Mouse (Mus musculus): ENCODE results near the gene Gm10392. TPM values are rescaled to one million over a fixed set of nuclear protein-coding genes. Genes with fewer than 3 reads are reported as not detected.

The Gm10392 gene
- polyA plus RNA-seq, 1 experiment = 3.2 TPM

- H3K4me3 ChIP-seq (ENCODE audit: control insufficient read depth, insufficient read depth, low read length) = no peak overlapping the region
- WGBS = 94% methylated on average over 6 of the region's 6 CpGs
- H3K27ac ChIP-seq (ENCODE audit: control insufficient read depth, insufficient read depth, low read length) = no peak overlapping the region
Measured at GRCm38 (mm10) chr11:77476895-77477294, 42.1 kb downstream of the Gm10392 start.

GRCm38 (mm10) chr11:77476216-77476615 is 42.8 kb downstream of the Gm10392 start:
- H3K27ac ChIP-seq (ENCODE audit: control insufficient read depth, insufficient read depth, low read length) = no peak overlapping the region
- H3K27me3 ChIP-seq (ENCODE audit: control insufficient read depth, insufficient read depth, low read length) = no peaks in the 10 kb centered on the region
- no peaks in the 10 kb centered on the region for H3K36me3 ChIP-seq (ENCODE audit: control insufficient read depth, insufficient read depth, low read length)
- DNase-seq = no peak
- TF ChIP-seq POLR2A (IDR thresholded peaks at IDR 0.05; ENCODE audit: control insufficient read depth, extremely low read depth, insufficient read depth, low read length, poor library complexity) (no peak), CTCF (IDR thresholded peaks at IDR 0.05; ENCODE audit: borderline replicate concordance, control insufficient read depth, extremely low read depth, insufficient read depth, low read length, poor library complexity) (no peak)
- no peak overlapping the region for H3K4me3 ChIP-seq (ENCODE audit: control insufficient read depth, insufficient read depth, low read length)
- WGBS = 97% methylated on average over 14 of the region's 14 CpGs
- peaks cover 12% of the 10 kb centered on the region for H3K4me1 ChIP-seq (replicated peaks; ENCODE audit: control insufficient read depth, insufficient read depth, low read length)

More at GRCm38 (mm10) chr11:77476895-77477294, 42.1 kb downstream of the Gm10392 start:
- H3K36me3 ChIP-seq (ENCODE audit: control insufficient read depth, insufficient read depth, low read length) = no peaks in the 10 kb centered on the region
- no peak for TF ChIP-seq POLR2A (IDR thresholded peaks at IDR 0.05; ENCODE audit: control insufficient read depth, extremely low read depth, insufficient read depth, low read length, poor library complexity)
- TF ChIP-seq CTCF (IDR thresholded peaks at IDR 0.05; ENCODE audit: borderline replicate concordance, control insufficient read depth, extremely low read depth, insufficient read depth, low read length, poor library complexity) = no peak
- peaks cover 12% of the 10 kb centered on the region for H3K4me1 ChIP-seq (replicated peaks; ENCODE audit: control insufficient read depth, insufficient read depth, low read length)
- H3K27me3 ChIP-seq (ENCODE audit: control insufficient read depth, insufficient read depth, low read length) = no peaks in the 10 kb centered on the region
- DNase-seq = no peak

DNA sequence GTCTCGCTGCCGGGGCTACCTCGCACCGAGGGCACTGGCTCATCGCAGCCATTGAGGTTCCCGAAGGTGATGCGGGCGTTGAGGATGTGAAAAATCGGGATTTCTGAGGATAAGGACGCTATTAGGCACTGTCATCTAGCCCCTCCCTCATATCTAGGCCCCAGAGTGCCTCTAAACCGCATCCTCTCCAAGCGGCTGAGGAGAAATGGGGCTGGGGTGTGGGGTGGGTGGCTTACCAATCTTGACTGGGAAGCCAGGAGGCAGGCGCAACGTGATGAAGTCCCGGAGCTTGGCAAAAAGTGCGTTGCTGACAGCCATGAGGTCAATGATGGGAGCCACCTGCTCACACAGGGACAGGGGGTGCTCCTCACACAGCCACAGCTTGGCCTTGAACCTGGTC is 46.2 kb downstream of the Gm10392 start:
- Histone ChIP-seq H3K4me3 (ENCODE audit: control insufficient read depth, insufficient read depth, low read length) (no peak overlapping the region), H3K27ac (ENCODE audit: control insufficient read depth, insufficient read depth, low read length) (no peak overlapping the region), H3K4me1 (replicated peaks; ENCODE audit: control insufficient read depth, insufficient read depth, low read length) (peaks cover 12% of the 10 kb centered on the region), H3K36me3 (ENCODE audit: control insufficient read depth, insufficient read depth, low read length) (no peaks in the 10 kb centered on the region), H3K27me3 (ENCODE audit: control insufficient read depth, insufficient read depth, low read length) (no peaks in the 10 kb centered on the region)
- DNase-seq = no peak
- TF ChIP-seq CTCF (IDR thresholded peaks at IDR 0.05; ENCODE audit: borderline replicate concordance, control insufficient read depth, extremely low read depth, insufficient read depth, low read length, poor library complexity) (no peak), POLR2A (IDR thresholded peaks at IDR 0.05; ENCODE audit: control insufficient read depth, extremely low read depth, insufficient read depth, low read length, poor library complexity) (no peak)
- 98% methylated on average over 16 of the region's 16 CpGs for WGBS

DNA sequence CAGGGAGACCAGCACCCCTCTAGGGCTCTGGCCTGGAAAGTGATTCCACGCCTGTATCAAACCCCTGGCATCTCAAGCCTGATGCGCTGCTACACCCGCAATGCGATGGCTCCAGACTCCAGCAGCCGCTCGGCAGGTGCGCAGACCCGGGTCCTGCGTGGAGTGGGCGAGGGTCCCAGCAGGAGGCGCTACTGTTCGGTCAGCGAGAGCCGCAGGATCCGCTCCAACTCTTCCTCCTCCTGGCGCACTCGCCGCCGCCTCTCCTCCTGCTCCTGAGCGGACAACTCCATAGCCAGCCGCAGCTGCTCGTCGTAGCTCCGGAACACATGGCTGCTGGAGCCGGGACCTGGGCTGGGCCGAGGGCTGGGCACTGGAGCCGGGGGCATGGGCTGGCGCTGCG is 47.6 kb downstream of the Gm10392 start:
- H3K27me3 ChIP-seq (ENCODE audit: control insufficient read depth, insufficient read depth, low read length) = no peaks in the 10 kb centered on the region
- 97% methylated on average over 27 of the region's 29 CpGs for WGBS
- peaks cover 9% of the 10 kb centered on the region for H3K4me1 ChIP-seq (replicated peaks; ENCODE audit: control insufficient read depth, insufficient read depth, low read length)
- no peak overlapping the region for H3K4me3 ChIP-seq (ENCODE audit: control insufficient read depth, insufficient read depth, low read length)
- TF ChIP-seq CTCF (IDR thresholded peaks at IDR 0.05; ENCODE audit: borderline replicate concordance, control insufficient read depth, extremely low read depth, insufficient read depth, low read length, poor library complexity) (no peak), POLR2A (IDR thresholded peaks at IDR 0.05; ENCODE audit: control insufficient read depth, extremely low read depth, insufficient read depth, low read length, poor library complexity) (no peak)
- no peak for DNase-seq
- no peaks in the 10 kb centered on the region for H3K36me3 ChIP-seq (ENCODE audit: control insufficient read depth, insufficient read depth, low read length)
- no peak overlapping the region for H3K27ac ChIP-seq (ENCODE audit: control insufficient read depth, insufficient read depth, low read length)

DNA sequence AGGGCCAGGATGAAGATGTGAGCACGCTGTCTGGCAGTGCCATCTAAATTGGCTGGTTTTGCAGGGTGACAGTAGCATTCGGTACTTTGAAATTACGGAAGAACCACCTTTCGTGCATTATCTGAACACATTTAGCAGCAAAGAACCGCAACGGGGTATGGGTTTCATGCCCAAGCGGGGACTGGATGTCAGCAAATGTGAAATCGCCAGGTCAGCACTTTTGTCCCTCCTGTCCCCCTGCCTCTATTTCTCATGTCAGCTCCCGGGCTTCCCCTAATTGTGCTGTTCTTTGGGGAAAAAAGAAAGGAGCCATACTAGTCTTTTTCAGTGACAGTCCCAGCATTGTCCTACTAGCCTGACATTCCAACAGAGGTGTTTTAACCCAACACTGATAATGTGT is 50.6 kb downstream of the Gm10392 start:
- WGBS = 94% methylated on average over 9 of the region's 9 CpGs
- no peak overlapping the region for H3K27ac ChIP-seq (ENCODE audit: control insufficient read depth, insufficient read depth, low read length)
- H3K27me3 ChIP-seq (ENCODE audit: control insufficient read depth, insufficient read depth, low read length) = peaks cover under 1% of the 10 kb centered on the region; the same call in 1 of the 2 replicates
- no peaks in the 10 kb centered on the region for H3K36me3 ChIP-seq (ENCODE audit: control insufficient read depth, insufficient read depth, low read length)
- no peak for DNase-seq
- H3K4me3 ChIP-seq (ENCODE audit: control insufficient read depth, insufficient read depth, low read length) = no peak overlapping the region
- no peak for TF ChIP-seq POLR2A (IDR thresholded peaks at IDR 0.05; ENCODE audit: control insufficient read depth, extremely low read depth, insufficient read depth, low read length, poor library complexity)
- no peak for TF ChIP-seq CTCF (IDR thresholded peaks at IDR 0.05; ENCODE audit: borderline replicate concordance, control insufficient read depth, extremely low read depth, insufficient read depth, low read length, poor library complexity)
- H3K4me1 ChIP-seq (replicated peaks; ENCODE audit: control insufficient read depth, insufficient read depth, low read length) = peaks cover 9% of the 10 kb centered on the region

GRCm38 (mm10) chr11:77467784-77468183 is 51.2 kb downstream of the Gm10392 start:
- Histone ChIP-seq H3K36me3 (ENCODE audit: control insufficient read depth, insufficient read depth, low read length) (no peaks in the 10 kb centered on the region), H3K4me3 (ENCODE audit: control insufficient read depth, insufficient read depth, low read length) (no peak overlapping the region), H3K27me3 (ENCODE audit: control insufficient read depth, insufficient read depth, low read length) (peaks cover 6% of the 10 kb centered on the region), H3K4me1 (replicated peaks; ENCODE audit: control insufficient read depth, insufficient read depth, low read length) (peaks cover 9% of the 10 kb centered on the region), H3K27ac (ENCODE audit: control insufficient read depth, insufficient read depth, low read length) (no peak overlapping the region)
- WGBS = 18% methylated on average over 20 of the region's 20 CpGs
- DNase-seq = peak; percentile 86
- TF ChIP-seq CTCF (IDR thresholded peaks at IDR 0.05; ENCODE audit: borderline replicate concordance, control insufficient read depth, extremely low read depth, insufficient read depth, low read length, poor library complexity) (peak; percentile 95), POLR2A (IDR thresholded peaks at IDR 0.05; ENCODE audit: control insufficient read depth, extremely low read depth, insufficient read depth, low read length, poor library complexity) (no peak)

GRCm38 (mm10) chr11:77467157-77467556 is 51.8 kb downstream of the Gm10392 start:
- peaks cover 13% of the 10 kb centered on the region for H3K27me3 ChIP-seq (ENCODE audit: control insufficient read depth, insufficient read depth, low read length)
- 3% methylated on average over 25 of the region's 25 CpGs for WGBS
- DNase-seq = peak; percentile 93

More at GRCm38 (mm10) chr11:77467157-77467556, 51.8 kb downstream of the Gm10392 start:
- Histone ChIP-seq H3K4me1 (replicated peaks; ENCODE audit: control insufficient read depth, insufficient read depth, low read length) (peaks cover 14% of the 10 kb centered on the region), H3K36me3 (ENCODE audit: control insufficient read depth, insufficient read depth, low read length) (no peaks in the 10 kb centered on the region), H3K4me3 (ENCODE audit: control insufficient read depth, insufficient read depth, low read length) (no peak overlapping the region), H3K27ac (ENCODE audit: control insufficient read depth, insufficient read depth, low read length) (no peak overlapping the region)
- TF ChIP-seq CTCF (IDR thresholded peaks at IDR 0.05; ENCODE audit: borderline replicate concordance, control insufficient read depth, extremely low read depth, insufficient read depth, low read length, poor library complexity) = peak; percentile 69
- no peak for TF ChIP-seq POLR2A (IDR thresholded peaks at IDR 0.05; ENCODE audit: control insufficient read depth, extremely low read depth, insufficient read depth, low read length, poor library complexity)

Other genes starting within 250 kb of the Gm10392 start
- gene Coro6, start 56.8 kb downstream of the Gm10392 start, polyA plus RNA-seq (2012; rRNA removed) = 3.1 and 23.9 TPM in 2 replicates
- gene Ankrd13b, start 29.5 kb downstream of the Gm10392 start, polyA plus RNA-seq (2012; rRNA removed) = 47.4 and 52.7 TPM in 2 replicates
- gene Git1, start 25.6 kb downstream of the Gm10392 start, polyA plus RNA-seq (2012; rRNA removed) = 99.0 and 100 TPM in 2 replicates
- 14.2 and 18.9 TPM in 2 replicates for gene Abhd15, start 4.1 kb downstream of the Gm10392 start, polyA plus RNA-seq (2012; rRNA removed)
- 72.7 and 74.2 TPM in 2 replicates for gene Trp53i13, start 3.2 kb downstream of the Gm10392 start, polyA plus RNA-seq (2012; rRNA removed)
- gene Taok1, start 88.6 kb upstream of the Gm10392 start, polyA plus RNA-seq (2012; rRNA removed) = 7.3 and 7.5 TPM in 2 replicates
- 30.1 and 38.8 TPM in 2 replicates for gene Nufip2, start 167.0 kb upstream of the Gm10392 start, polyA plus RNA-seq (2012; rRNA removed)
- 0.13 and 0.36 TPM in 2 replicates for gene Cryba1, start 206.1 kb upstream of the Gm10392 start, polyA plus RNA-seq (2012; rRNA removed)
- gene Myo18a, start 244.0 kb upstream of the Gm10392 start, polyA plus RNA-seq (2012; rRNA removed) = 105 and 122 TPM in 2 replicates